Mouse (Mus musculus) embryo, embryonic 11 days (tissue): ENCODE data around the gene Cx3cr1.
A peak's percentile ranks its signal among the peaks of the same experiment; 100 is the strongest.

ENCODE experiments used
- DNase-seq: peaks from one replicate; pipeline ENCODE4 v3.0.0-alpha.2; 2015

Gene Cx3cr1

DNA sequence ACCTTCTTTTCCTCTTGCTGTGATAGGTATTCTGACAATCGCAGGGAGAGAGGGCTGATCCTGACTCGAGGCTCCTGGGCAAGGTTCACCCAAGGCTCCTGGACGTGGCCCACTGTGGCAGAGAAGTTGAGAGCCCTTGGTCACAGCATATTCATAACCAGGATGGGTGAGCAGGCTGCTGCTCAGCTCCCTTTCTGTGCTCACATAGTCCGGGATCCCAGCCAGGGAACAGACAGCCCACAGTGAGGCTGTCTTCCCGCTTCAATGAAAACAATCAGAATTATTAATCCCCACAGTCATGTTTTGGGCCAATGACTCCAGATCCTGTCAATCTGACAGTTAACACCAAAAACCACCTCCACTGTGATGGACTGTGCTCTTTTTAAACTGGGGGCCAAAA is 12.3 kb upstream of the Cx3cr1 start:
- no peak for DNase-seq

GRCm38 (mm10) chr9:120081247-120081646 is 11.6 kb upstream of the Cx3cr1 start:
- peak; percentile 14 for DNase-seq

- DNase-seq, result no peak
Measured at GRCm38 (mm10) chr9:120080546-120081108, 10.9 kb upstream of the Cx3cr1 start.

DNA sequence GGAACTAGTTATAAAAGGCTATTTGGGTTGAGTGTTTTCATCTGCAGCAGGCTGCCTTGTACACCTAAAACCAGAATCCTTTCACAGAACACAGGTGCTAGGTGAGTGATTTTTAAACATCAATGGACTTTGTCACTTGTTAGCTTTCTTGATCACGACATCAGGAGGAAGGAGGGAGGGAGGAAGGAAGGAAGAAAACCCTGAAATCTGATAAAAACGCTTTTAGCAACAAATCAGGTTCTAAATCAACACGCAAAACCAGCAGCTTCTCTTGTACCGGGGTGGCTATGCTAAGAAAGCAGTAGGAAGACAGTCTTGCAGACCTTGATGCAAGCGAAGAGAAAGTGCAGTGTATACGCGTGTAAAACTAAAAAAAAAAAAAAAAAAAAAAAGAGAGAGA is 10.2 kb upstream of the Cx3cr1 start:
- no peak for DNase-seq

DNA sequence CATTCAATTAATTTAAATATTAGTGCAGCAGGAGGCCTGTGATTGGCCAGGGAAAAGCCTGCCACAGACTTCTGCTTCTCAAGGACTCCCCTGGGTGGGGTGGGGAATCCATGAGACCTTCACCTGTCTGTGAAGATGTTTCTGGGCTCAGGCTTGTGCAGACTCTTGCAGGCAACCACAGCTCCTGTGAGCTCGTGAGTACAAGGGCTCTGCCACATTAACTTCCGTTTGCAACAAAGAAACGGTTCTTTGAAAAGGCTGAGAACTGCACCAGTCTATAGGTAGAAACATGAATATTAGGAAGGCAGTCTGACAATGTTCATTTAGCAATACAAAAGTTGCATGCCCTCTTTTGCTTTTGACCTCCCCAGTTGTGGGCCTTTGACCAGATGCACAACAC is 8.6 kb upstream of the Cx3cr1 start:
- no peak for DNase-seq

GRCm38 (mm10) chr9:120074516-120074915 is 4.8 kb upstream of the Cx3cr1 start:
- no peak for DNase-seq

GRCm38 (mm10) chr9:120073169-120073568 is 3.5 kb upstream of the Cx3cr1 start:
- DNase-seq, result peak; percentile 81

- no peak for DNase-seq
Measured at GRCm38 (mm10) chr9:120071251-120071650, 1.6 kb upstream of the Cx3cr1 start.

GRCm38 (mm10) chr9:120068047-120068446 is 1.6 kb downstream of the Cx3cr1 start:
- no peak for DNase-seq

- no peak for DNase-seq
Measured at GRCm38 (mm10) chr9:120067609-120068008, 2.1 kb downstream of the Cx3cr1 start.

GRCm38 (mm10) chr9:120064317-120064716 is 5.4 kb downstream of the Cx3cr1 start:
- no peak for DNase-seq

DNA sequence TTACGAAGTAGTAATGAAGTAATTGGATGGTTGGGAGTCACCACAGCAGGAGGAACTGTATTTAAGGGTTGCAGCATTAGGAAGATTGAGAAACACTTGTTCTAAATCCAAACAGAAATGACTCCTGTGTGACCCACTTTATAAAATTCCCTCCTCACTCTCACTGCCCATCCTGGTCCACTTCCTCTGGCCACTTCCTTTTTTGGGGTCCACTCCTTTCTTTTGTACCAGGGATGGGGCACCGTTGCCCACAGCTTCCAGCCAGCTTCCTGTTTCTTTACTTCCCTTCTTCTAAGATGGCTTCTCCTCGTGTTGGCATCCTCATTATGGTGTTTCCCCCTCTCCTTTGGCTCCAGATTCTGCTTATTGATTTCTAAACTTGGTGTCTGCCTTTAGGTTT is 10.9 kb downstream of the Cx3cr1 start:
- DNase-seq, result no peak

- DNase-seq, result no peak
Measured at GRCm38 (mm10) chr9:120056201-120056600, 13.5 kb downstream of the Cx3cr1 start.

DNA sequence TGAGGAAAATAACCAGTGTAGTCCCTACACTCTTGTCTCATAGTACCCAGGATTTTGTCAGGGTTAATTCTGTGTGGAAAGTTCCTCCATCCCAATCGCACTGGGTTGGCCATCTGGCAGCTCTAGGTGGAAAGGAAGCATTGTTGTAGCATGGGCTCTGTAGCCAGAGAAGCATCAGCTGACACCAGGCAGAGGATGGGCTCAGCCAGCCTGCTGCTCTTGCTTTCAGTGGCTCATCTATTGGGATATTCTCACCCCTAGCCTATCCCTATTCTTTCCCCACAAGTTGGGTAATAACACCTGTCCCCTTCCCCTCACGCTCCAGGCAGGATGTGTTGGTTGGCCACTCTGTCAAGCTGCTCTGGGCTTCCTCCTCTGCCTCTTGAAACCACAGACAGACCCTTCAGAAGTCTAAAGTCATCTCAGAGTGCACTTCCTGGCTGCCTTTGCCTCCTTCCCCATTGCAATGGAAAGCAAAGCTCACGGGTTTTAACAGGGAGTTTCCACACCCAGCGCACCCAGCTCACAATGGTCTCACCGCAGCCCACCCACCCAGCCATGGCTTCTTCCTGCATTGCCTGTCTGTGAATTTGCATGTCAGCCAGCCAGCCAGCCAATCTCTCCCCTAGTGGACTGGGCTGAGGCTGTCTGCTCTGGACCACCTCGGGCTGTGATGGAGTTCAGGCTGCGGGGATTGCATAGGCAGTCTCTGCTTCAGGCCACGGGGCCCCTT is 15.0 kb downstream of the Cx3cr1 start:
- DNase-seq, result peak; percentile 41

DNA sequence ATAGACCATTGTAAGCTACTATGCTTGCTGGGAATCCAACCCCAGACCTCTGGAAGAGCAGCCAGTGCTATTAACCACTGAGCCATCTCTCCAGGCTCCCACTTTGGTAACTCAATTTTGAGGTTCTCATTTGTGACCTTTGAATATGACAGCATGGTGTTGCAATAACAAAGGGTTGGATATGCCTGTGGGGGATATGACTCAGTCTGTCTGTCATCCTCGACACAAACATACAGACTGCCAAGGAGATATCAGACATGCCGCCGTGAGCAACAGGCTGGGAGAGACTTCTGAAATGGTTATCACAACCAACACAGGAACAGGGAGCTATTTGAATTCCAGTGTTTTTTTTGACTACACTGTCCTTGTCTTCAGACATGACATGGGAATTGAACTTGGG is 20.3 kb downstream of the Cx3cr1 start:
- no peak for DNase-seq

- no peak for DNase-seq
Measured at GRCm38 (mm10) chr9:120048495-120048894, 21.2 kb downstream of the Cx3cr1 start.

- DNase-seq, result no peak
Measured at GRCm38 (mm10) chr9:120043115-120043514, 26.6 kb downstream of the Cx3cr1 start.

DNA sequence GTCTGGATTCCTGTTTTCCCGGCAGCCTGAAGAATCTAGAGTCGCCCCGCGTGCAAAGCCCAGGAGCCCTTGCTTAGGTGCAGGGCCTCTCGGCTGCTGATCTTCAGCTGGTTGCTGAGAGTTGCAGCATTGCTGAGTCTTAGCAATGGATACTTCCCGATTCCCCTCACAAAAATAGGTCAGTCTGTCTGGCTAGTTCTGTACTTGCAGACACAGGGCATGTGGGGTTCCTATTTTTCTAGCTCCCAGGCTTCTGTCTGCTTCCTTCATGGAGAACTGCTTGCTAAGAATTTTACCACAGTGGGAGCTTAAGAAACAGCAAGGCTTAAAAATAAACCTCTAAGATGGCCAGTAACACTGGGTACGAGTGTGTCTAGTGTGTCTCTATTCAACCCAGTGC is 32.3 kb downstream of the Cx3cr1 start:
- no peak for DNase-seq

DNA sequence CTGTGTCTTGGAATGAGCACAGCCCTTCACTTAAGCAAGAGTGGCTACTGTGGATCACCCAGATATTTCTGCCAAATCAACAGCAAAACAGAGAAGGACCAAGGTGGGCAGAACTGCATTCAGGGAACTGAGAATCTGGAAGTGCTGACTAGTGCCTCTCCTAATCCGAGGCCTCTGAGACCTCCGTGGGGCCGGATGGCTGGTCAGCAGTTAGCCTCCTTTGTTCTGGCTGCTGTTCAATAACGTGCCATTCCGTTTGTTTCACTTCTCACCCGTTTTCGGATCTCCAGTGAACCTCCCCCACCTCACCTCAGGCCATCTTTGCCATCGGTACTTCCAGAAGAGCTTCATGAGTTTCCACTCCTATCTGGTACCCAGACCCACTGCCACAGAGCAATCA is 35.3 kb downstream of the Cx3cr1 start:
- DNase-seq, result no peak

- DNase-seq, result no peak
Measured at GRCm38 (mm10) chr9:120032710-120033109, 37.0 kb downstream of the Cx3cr1 start.

- DNase-seq, result no peak
Measured at GRCm38 (mm10) chr9:120030421-120030820, 39.3 kb downstream of the Cx3cr1 start.

- DNase-seq, result no peak
Measured at GRCm38 (mm10) chr9:120029880-120030279, 39.8 kb downstream of the Cx3cr1 start.

- DNase-seq, result peak; percentile 80
Measured at GRCm38 (mm10) chr9:120027401-120028151, 42.1 kb downstream of the Cx3cr1 start.

GRCm38 (mm10) chr9:120024625-120025024 is 45.1 kb downstream of the Cx3cr1 start:
- DNase-seq, result no peak
